Mouse (Mus musculus) erythroblast, adult 5-6 weeks (primary cell): ENCODE results near the gene Znhit3. TPM values are rescaled to one million over a fixed set of nuclear protein-coding genes. Genes with fewer than 3 reads are reported as not detected.

Experiments used
- ATAC-seq: replicated peaks from 2 replicates; pipeline ENCODE4 v1.8.0; 2016; ENCODE audit warnings: moderate number of reproducible peaks, mild to moderate bottlenecking, moderate TSS enrichment, inconsistent platforms; ENCODE audit not compliant: poor library complexity, low FRiP score, severe bottlenecking
- total RNA-seq, 2 experiments: library from RNA; stranded (forward) in 1 of 2; stranded (reverse) in 1 of 2; fragments of 150-400 nt in 1 of 2; fragments of 200-764, 138-1000 nt in 1 of 2; gene quantifications; 2 replicates each; pipeline versions ENCODE4 v1.2.3 to v1.2.4; 2015 to 2017; ENCODE audit warnings: low replicate concordance in 2 of 2

Gene Znhit3
- total RNA-seq, 2 experiments from 2014 or later: 1.5 to 3.7 TPM

GRCm38 (mm10) chr11:84939508-84940053 is 23.4 kb upstream of the Znhit3 start:
- no peak for ATAC-seq

- no peak for ATAC-seq
Observed at GRCm38 (mm10) chr11:84932261-84932660, 16.1 kb upstream of the Znhit3 start.

GRCm38 (mm10) chr11:84920981-84921380 is 4.8 kb upstream of the Znhit3 start:
- ATAC-seq: no peak

GRCm38 (mm10) chr11:84919951-84920350 is 3.8 kb upstream of the Znhit3 start:
- no peak for ATAC-seq

GRCm38 (mm10) chr11:84919276-84919675 is 3.1 kb upstream of the Znhit3 start:
- peak; percentile 61 for ATAC-seq

GRCm38 (mm10) chr11:84918425-84918824 is 2.3 kb upstream of the Znhit3 start:
- peak; percentile 78 for ATAC-seq

- no peak for ATAC-seq
Observed at GRCm38 (mm10) chr11:84916703-84917300, 636 bp upstream of the Znhit3 start.

- ATAC-seq: 0 out of 2 replicates have a peak, but pooled peaks have one; percentile 35
Observed at GRCm38 (mm10) chr11:84914673-84915072, 1.5 kb downstream of the Znhit3 start.

- no peak for ATAC-seq
Observed at GRCm38 (mm10) chr11:84910411-84910810, 5.8 kb downstream of the Znhit3 start.

- ATAC-seq: no peak
Observed at GRCm38 (mm10) chr11:84908480-84908879, 7.7 kb downstream of the Znhit3 start.

- ATAC-seq: no peak
Observed at GRCm38 (mm10) chr11:84907081-84907480, 9.1 kb downstream of the Znhit3 start.

- ATAC-seq: no peak
Observed at GRCm38 (mm10) chr11:84904597-84905144, 11.5 kb downstream of the Znhit3 start.

GRCm38 (mm10) chr11:84893113-84893512 is 23.1 kb downstream of the Znhit3 start:
- no peak for ATAC-seq

- no peak for ATAC-seq
Observed at GRCm38 (mm10) chr11:84891705-84892104, 24.5 kb downstream of the Znhit3 start.

GRCm38 (mm10) chr11:84889492-84889891 is 26.7 kb downstream of the Znhit3 start:
- no peak for ATAC-seq

- no peak for ATAC-seq
Observed at GRCm38 (mm10) chr11:84888025-84888424, 28.1 kb downstream of the Znhit3 start.

- no peak for ATAC-seq
Observed at GRCm38 (mm10) chr11:84886767-84887511, 29.2 kb downstream of the Znhit3 start.

- ATAC-seq: no peak
Observed at GRCm38 (mm10) chr11:84886236-84886635, 29.9 kb downstream of the Znhit3 start.

- no peak for ATAC-seq
Observed at GRCm38 (mm10) chr11:84885238-84885637, 30.9 kb downstream of the Znhit3 start.

- ATAC-seq: no peak
Observed at GRCm38 (mm10) chr11:84882346-84882745, 33.8 kb downstream of the Znhit3 start.

GRCm38 (mm10) chr11:84880971-84881370 is 35.2 kb downstream of the Znhit3 start:
- peak; percentile 17; the same call in 1 of the 2 replicates for ATAC-seq
